Mouse (Mus musculus) heart, postnatal 0 days (tissue): ENCODE data around the gene Ifit1bl2. TPM values are rescaled to one million over a fixed set of nuclear protein-coding genes. Genes with fewer than 3 reads are reported as not detected.
"Not testable (repeated sequence)": the region's sequence is repeated elsewhere in the genome, so short reads cannot be mapped to it uniquely, and the experiment has no call there.

Source experiments
- ATAC-seq: fragments of 200-750 bp; cut with Nextera tagmentation; 2 replicates; pipeline ENCODE4 v1.8.0; 2017; ENCODE audit warnings: low read depth, moderate number of reproducible peaks, moderate library complexity; ENCODE audit not compliant: insufficient read depth
- DNase-seq: peaks from one replicate; pipeline ENCODE4 v3.0.0-alpha.2; 2016; ENCODE audit warnings: low spot score
- H3K27ac ChIP-seq: fragments of 300-500 bp; sonication (generic); 2 replicates; pipeline ENCODE4 v1.5.1; 2014; ENCODE audit warnings: low read depth, mild to moderate bottlenecking
- H3K27me3 ChIP-seq: fragments of 300-500 bp; sonication (generic); 2 replicates; pipeline ENCODE4 v1.6.1; 2014; ENCODE audit warnings: low read length, mixed read lengths; ENCODE audit not compliant: control insufficient read depth, insufficient read depth
- H3K36me3 ChIP-seq: fragments of 300-500 bp; sonication (generic); replicated peaks from 2 replicates; pipeline ENCODE4 v1.6.1; 2014; ENCODE audit warnings: low read length, mixed read lengths; ENCODE audit not compliant: control insufficient read depth, insufficient read depth
- H3K4me1 ChIP-seq: fragments of 300-500 bp; sonication (generic); 2 replicates; pipeline ENCODE4 v1.6.1; 2014; ENCODE audit warnings: antibody characterized with exemption; ENCODE audit not compliant: control insufficient read depth, insufficient read depth
- H3K4me2 ChIP-seq: fragments of 300-500 bp; sonication (generic); 2 replicates; pipeline ENCODE4 v1.6.1; 2014; ENCODE audit warnings: low read depth, mild to moderate bottlenecking, low read length, moderate library complexity
- H3K4me3 ChIP-seq: fragments of 300-500 bp; sonication (generic); 2 replicates; pipeline ENCODE4 v1.5.1; 2014; ENCODE audit warnings: low read depth, low read length
- H3K9ac ChIP-seq: fragments of 300-500 bp; sonication (generic); replicated peaks from 2 replicates; pipeline ENCODE4 v1.6.1; 2014; ENCODE audit warnings: low read depth, low read length, mixed read lengths
- H3K9me3 ChIP-seq: fragments of 300-500 bp; sonication (generic); replicated peaks from 2 replicates; pipeline ENCODE4 v1.6.1; 2016; ENCODE audit warnings: low read length; ENCODE audit not compliant: control insufficient read depth
- CTCF ChIP-seq: IDR thresholded peaks from 2 replicates; pipeline ENCODE4 v1.5.1; 2016; ENCODE audit warnings: antibody characterized with exemption, control low read depth, low read depth
- EP300 ChIP-seq: IDR thresholded peaks from 2 replicates; pipeline ENCODE4 v1.6.1; 2016; ENCODE audit warnings: antibody characterized with exemption, low read depth
- WGBS: fragments of 180-500 bp; shearing (Covaris S2); extraction: QIAGEN DNeasy Blood & Tissue Kit; methylation state at CpG from one replicate; pipeline ENCODE4 v1.1.7; 2014; 5-methylcytosine and 5-hydroxymethylcytosine counted together
- polyA plus RNA-seq: library from polyadenylated mRNA; unstranded; fragments of >200 nt; fragmentation: Nextera tagmentation; extraction: Ambion mirVana; gene quantifications from 2 replicates; pipeline ENCODE4 v1.2.1, GENCODE M21; 2015
- total RNA-seq: library from RNA; depleted of rRNA; stranded (reverse); fragments of >200 nt; gene quantifications from 2 replicates; pipeline ENCODE4 v1.2.3, GENCODE M21; 2014; ENCODE audit warnings: low replicate concordance

Gene Ifit1bl2
- total and polyA plus RNA-seq, 2 experiments from 2014 or later = 0.19 to 1.0 TPM

GRCm38 (mm10) chr19:34650276-34650675 lies 9.7 kb upstream of the Ifit1bl2 start:
- 87% methylated on average over 3 of the region's 3 CpGs for WGBS
- ATAC-seq = no peak
- H3K27me3 ChIP-seq = no peaks in the 10 kb centered on the region
- TF ChIP-seq EP300 (no peak), CTCF (no peak)
- no peaks in the 10 kb centered on the region for H3K36me3 ChIP-seq
- no peaks in the 10 kb centered on the region for H3K9me3 ChIP-seq
- H3K4me3 ChIP-seq = no peak overlapping the region
- no peak overlapping the region for H3K27ac ChIP-seq
- H3K4me1 ChIP-seq = no peaks in the 10 kb centered on the region
- H3K9ac ChIP-seq = no peak overlapping the region
- H3K4me2 ChIP-seq = no peak overlapping the region
- DNase-seq = no peak

- not testable (repeated sequence) for H3K36me3 ChIP-seq, ATAC-seq, DNase-seq, H3K27me3 ChIP-seq, H3K27ac ChIP-seq, H3K4me1 ChIP-seq, H3K9me3 ChIP-seq, H3K9ac ChIP-seq, H3K4me2 ChIP-seq, H3K4me3 ChIP-seq
- 90% methylated on average over 7 of the region's 8 CpGs for WGBS
Observed at GRCm38 (mm10) chr19:34647630-34648029, 7.1 kb upstream of the Ifit1bl2 start.

GRCm38 (mm10) chr19:34642616-34643015 lies 2.1 kb upstream of the Ifit1bl2 start:
- 49% methylated on average over 5 of the region's 5 CpGs for WGBS
- ATAC-seq = no peak
- no peak for DNase-seq
- H3K27me3 ChIP-seq = no peaks in the 10 kb centered on the region
- H3K9me3 ChIP-seq = no peaks in the 10 kb centered on the region
- no peak overlapping the region for H3K9ac ChIP-seq
- H3K36me3 ChIP-seq = no peaks in the 10 kb centered on the region
- H3K4me3 ChIP-seq = no peak overlapping the region
- no peak overlapping the region for H3K27ac ChIP-seq
- peaks cover 4% of the 10 kb centered on the region for H3K4me1 ChIP-seq
- TF ChIP-seq EP300 (no peak), CTCF (no peak)
- H3K4me2 ChIP-seq = no peak overlapping the region; the same call in 1 of the 2 replicates

GRCm38 (mm10) chr19:34636933-34637557 lies 3.5 kb downstream of the Ifit1bl2 start:
- no peak overlapping the region for H3K4me3 ChIP-seq
- WGBS = 13% methylated on average over 3 of the region's 3 CpGs

GRCm38 (mm10) chr19:34633484-34633883 lies 7.1 kb downstream of the Ifit1bl2 start:
- Histone ChIP-seq H3K4me1 (no peaks in the 10 kb centered on the region), H3K27ac (no peak overlapping the region), H3K36me3 (no peaks in the 10 kb centered on the region), H3K4me2 (no peak overlapping the region), H3K9ac (no peak overlapping the region), H3K27me3 (no peaks in the 10 kb centered on the region), H3K9me3 (no peaks in the 10 kb centered on the region), H3K4me3 (no peak overlapping the region)
- DNase-seq = no peak
- TF ChIP-seq CTCF = no peak
- TF ChIP-seq EP300 = no peak
- 64% methylated on average over 2 of the region's 2 CpGs for WGBS
- no peak for ATAC-seq

More at GRCm38 (mm10) chr19:34636933-34637557, 3.5 kb downstream of the Ifit1bl2 start:
- Histone ChIP-seq H3K27me3 (no peaks in the 10 kb centered on the region), H3K9ac (no peak overlapping the region), H3K4me1 (no peaks in the 10 kb centered on the region), H3K9me3 (no peaks in the 10 kb centered on the region), H3K27ac (no peak overlapping the region), H3K36me3 (no peaks in the 10 kb centered on the region), H3K4me2 (no peak overlapping the region)
- TF ChIP-seq CTCF (peak; percentile 83), EP300 (no peak)
- DNase-seq = peak; percentile 71
- peak; percentile 66 for ATAC-seq

- no peaks in the 10 kb centered on the region for H3K27me3 ChIP-seq
- DNase-seq (no peak), ATAC-seq (no peak)
- TF ChIP-seq EP300 = no peak
- TF ChIP-seq CTCF = no peak
- no peaks in the 10 kb centered on the region for H3K9me3 ChIP-seq
- no peaks in the 10 kb centered on the region for H3K4me1 ChIP-seq
- H3K36me3 ChIP-seq = no peaks in the 10 kb centered on the region
- H3K4me2 ChIP-seq = no peak overlapping the region
- H3K27ac ChIP-seq = no peak overlapping the region
- no peak overlapping the region for H3K9ac ChIP-seq
- H3K4me3 ChIP-seq = no peak overlapping the region
Observed at GRCm38 (mm10) chr19:34631487-34631886, 9.1 kb downstream of the Ifit1bl2 start.
